ENCODE assay signal across 8 mouse cellular contexts in genomic region chr5:139282191-139282590, GRCm38 (mm10). TPM values are rescaled to one million over a fixed set of nuclear protein-coding genes. Genes with fewer than 3 reads are reported as not detected.
DNase-seq lines count a peak whose midpoint lies in the region; ATAC-seq and TF ChIP-seq lines count a peak whose summit lies in the region.

No protein-coding gene starts in this region.

- peak; percentile 77 for DNase-seq in c-Kit-positive CD71-negative TER-119-negative erythroid progenitor cells, embryonic 14.5 days (ENCODE audit: low read depth)
- DNase-seq in forebrain, embryonic 10.5 days (ENCODE audit: extremely low spot score, low spot score): peak; percentile 82
- peak; percentile 77 for DNase-seq in heart, postnatal 0 days (ENCODE audit: low spot score)
- peak; percentile 87 to 91 for DNase-seq in kidney, postnatal 25 days
- DNase-seq in liver, postnatal 0 days: peak; percentile 89

- H3K4me3 ChIP-seq in E14TG2a.4 (replicated peaks; ENCODE audit: low read length): no peak overlapping the region
- H3K4me3 ChIP-seq in forebrain, embryonic 10.5 days: no peak overlapping the region
- no peak overlapping the region for H3K4me3 ChIP-seq in heart, postnatal 0 days (ENCODE audit: low read depth, low read length)
- H3K4me3 ChIP-seq in liver, postnatal 0 days (ENCODE audit: low read depth, low read length): no peak overlapping the region
- H3K4me3 ChIP-seq in neural tube, embryonic 15.5 days (replicated peaks): no peak overlapping the region
- no peak overlapping the region for H3K4me3 ChIP-seq in testis, adult 2 months (ENCODE audit: control insufficient read depth, low read depth, low read length)

- H3K9me3 ChIP-seq in E14TG2a.4 (ENCODE audit: low read length): peaks cover 2% of the 10 kb centered on the region; the same call in 1 of the 2 replicates
- no peaks in the 10 kb centered on the region for H3K9me3 ChIP-seq in forebrain, embryonic 10.5 days
- no peaks in the 10 kb centered on the region for H3K9me3 ChIP-seq in heart, postnatal 0 days (replicated peaks; ENCODE audit: control insufficient read depth, low read length)
- no peaks in the 10 kb centered on the region for H3K9me3 ChIP-seq in liver, postnatal 0 days (ENCODE audit: low read length)
- no peaks in the 10 kb centered on the region for H3K9me3 ChIP-seq in neural tube, embryonic 15.5 days (replicated peaks)

- TF ChIP-seq CTCF in E14TG2a.4 (conservative IDR thresholded peaks at IDR 0.05; ENCODE audit: low read length): peak; percentile 76
- peak; percentile 99 for TF ChIP-seq CTCF in heart, postnatal 0 days (IDR thresholded peaks at IDR 0.05; ENCODE audit: low read depth)
- peak; percentile 99 for TF ChIP-seq CTCF in liver, postnatal 0 days (IDR thresholded peaks at IDR 0.05; ENCODE audit: low read depth)
- peak; percentile 92; the same call in 1 of the 2 replicates for TF ChIP-seq CTCF in testis, adult 2 months (IDR thresholded peaks at IDR 0.05; ENCODE audit: control insufficient read depth, insufficient read depth, insufficient replicate concordance, low read depth, low read length)

- H3K36me3 ChIP-seq in E14TG2a.4 (ENCODE audit: insufficient read depth, low read length): peaks cover 70% of the 10 kb centered on the region
- H3K36me3 ChIP-seq in forebrain, embryonic 10.5 days (replicated peaks): no peaks in the 10 kb centered on the region
- H3K36me3 ChIP-seq in heart, postnatal 0 days (replicated peaks; ENCODE audit: control insufficient read depth, insufficient read depth, low read length): no peaks in the 10 kb centered on the region
- H3K36me3 ChIP-seq in liver, postnatal 0 days (replicated peaks; ENCODE audit: insufficient read depth, low read length): no peaks in the 10 kb centered on the region; the same call in 1 of the 2 replicates
- peaks cover 11% of the 10 kb centered on the region; the same call in 1 of the 2 replicates for H3K36me3 ChIP-seq in neural tube, embryonic 15.5 days
- H3K36me3 ChIP-seq in testis, adult 2 months (ENCODE audit: control insufficient read depth, insufficient read depth, low read length): no peaks in the 10 kb centered on the region

- no peak overlapping the region for H3K27ac ChIP-seq in forebrain, embryonic 10.5 days
- peak overlapping the region; percentile 34; the same call in 1 of the 2 replicates for H3K27ac ChIP-seq in heart, postnatal 0 days (ENCODE audit: low read depth)
- H3K27ac ChIP-seq in liver, postnatal 0 days (ENCODE audit: low read depth): no peak overlapping the region
- H3K27ac ChIP-seq in neural tube, embryonic 15.5 days (replicated peaks): peak overlapping the region; percentile 51
- H3K27ac ChIP-seq in testis, adult 2 months (ENCODE audit: control insufficient read depth, insufficient read depth, low read depth, low read length): no peak overlapping the region

- H3K4me1 ChIP-seq in E14TG2a.4 (replicated peaks; ENCODE audit: low read depth, low read length): peaks cover 82% of the 10 kb centered on the region
- H3K4me1 ChIP-seq in forebrain, embryonic 10.5 days: peaks cover 26% of the 10 kb centered on the region
- H3K4me1 ChIP-seq in heart, postnatal 0 days (ENCODE audit: control insufficient read depth, insufficient read depth): no peaks in the 10 kb centered on the region
- peaks cover 28% of the 10 kb centered on the region for H3K4me1 ChIP-seq in liver, postnatal 0 days (ENCODE audit: insufficient read depth)
- H3K4me1 ChIP-seq in neural tube, embryonic 15.5 days: peaks cover 11% of the 10 kb centered on the region
- H3K4me1 ChIP-seq in testis, adult 2 months (ENCODE audit: control insufficient read depth, insufficient read depth, low read length): peaks cover 2% of the 10 kb centered on the region; the same call in 1 of the 2 replicates

- 6% methylated on average over 15 of the region's 15 CpGs for WGBS in forebrain, embryonic 10.5 days
- WGBS in heart, postnatal 0 days: 5% methylated on average over 15 of the region's 15 CpGs
- 4% methylated on average over 15 of the region's 15 CpGs for whole genome bisulfite sequencing in liver, postnatal 0 days (ENCODE audit: insufficient replicate concordance)
- 4% methylated on average over 15 of the region's 15 CpGs for WGBS in neural tube, embryonic 15.5 days

- H3K4me2 ChIP-seq in heart, postnatal 0 days (ENCODE audit: low read depth, low read length): no peak overlapping the region
- no peak overlapping the region for H3K4me2 ChIP-seq in liver, postnatal 0 days (ENCODE audit: low read depth, low read length)
- peak overlapping the region; percentile 11; the same call in 1 of the 2 replicates for H3K4me2 ChIP-seq in neural tube, embryonic 15.5 days

- ATAC-seq in heart, postnatal 0 days (ENCODE audit: insufficient read depth, low read depth): peak; percentile 69
- peak; percentile 56 for ATAC-seq in liver, postnatal 0 days
- ATAC-seq in neural tube, embryonic 15.5 days (ENCODE audit: low FRiP score): peak; percentile 65; the same call in 1 of the 2 replicates

- no peak overlapping the region for H3K9ac ChIP-seq in heart, postnatal 0 days (replicated peaks; ENCODE audit: low read depth, low read length)
- no peak overlapping the region for H3K9ac ChIP-seq in liver, postnatal 0 days (replicated peaks)
- no peak overlapping the region for H3K9ac ChIP-seq in neural tube, embryonic 15.5 days (replicated peaks)

- no peak for TF ChIP-seq EP300 in heart, postnatal 0 days (IDR thresholded peaks at IDR 0.05; ENCODE audit: low read depth)
- no peak for TF ChIP-seq EP300 in liver, postnatal 0 days (IDR thresholded peaks at IDR 0.05; ENCODE audit: low read depth)

- no peaks in the 10 kb centered on the region for H3K27me3 ChIP-seq in E14TG2a.4 (ENCODE audit: insufficient read depth, low read length)
- no peaks in the 10 kb centered on the region for H3K27me3 ChIP-seq in forebrain, embryonic 10.5 days (ENCODE audit: poor library complexity, severe bottlenecking)
- H3K27me3 ChIP-seq in heart, postnatal 0 days (ENCODE audit: control insufficient read depth, insufficient read depth, low read length): no peaks in the 10 kb centered on the region
- H3K27me3 ChIP-seq in liver, postnatal 0 days (ENCODE audit: insufficient read depth, low read length): no peaks in the 10 kb centered on the region
- no peaks in the 10 kb centered on the region for H3K27me3 ChIP-seq in neural tube, embryonic 15.5 days (replicated peaks)
- no peaks in the 10 kb centered on the region for H3K27me3 ChIP-seq in testis, adult 2 months (ENCODE audit: control insufficient read depth, insufficient read depth, low read length)

- TF ChIP-seq POLR2A in testis, adult 2 months (IDR thresholded peaks at IDR 0.05; ENCODE audit: control insufficient read depth, low read depth, low read length): no peak

RNA-seq across cellular contexts. Expression of gene Get4, which starts 30.1 kb away (rescaled TPM):
- 187 and 188 TPM in 2 replicates for polyA plus RNA-seq in forebrain, embryonic 10.5 days (2016; fragmentation: Nextera tagmentation; extraction: Ambion mirVana)
- total RNA-seq in heart, postnatal 0 days (2014; rRNA removed; ENCODE audit: low replicate concordance): 56.8 and 61.6 TPM in 2 replicates
- polyA plus RNA-seq in heart, postnatal 0 days (2015; fragmentation: Nextera tagmentation; extraction: Ambion mirVana): 153 TPM in 2 replicates
- 92.7 and 97.5 TPM in 2 replicates for polyA plus RNA-seq in liver, postnatal 0 days (2015; fragmentation: Nextera tagmentation; extraction: Ambion mirVana)
- 119 and 126 TPM in 2 replicates for polyA plus RNA-seq in neural tube, embryonic 15.5 days (2015; fragmentation: Nextera tagmentation; extraction: Ambion mirVana)
- polyA plus RNA-seq in testis, adult 2 months (2012; rRNA removed): 117 and 150 TPM in 2 replicates

RNA-seq across cellular contexts. Expression of gene Adap1, which starts 43.2 kb away (rescaled TPM):
- polyA plus RNA-seq in forebrain, embryonic 10.5 days (2016; fragmentation: Nextera tagmentation; extraction: Ambion mirVana): 0.27 and 0.49 TPM in 2 replicates
- 0.53 and 1.5 TPM in 2 replicates for total RNA-seq in heart, postnatal 0 days (2014; rRNA removed; ENCODE audit: low replicate concordance)
- 0.84 and 1.00 TPM in 2 replicates for polyA plus RNA-seq in heart, postnatal 0 days (2015; fragmentation: Nextera tagmentation; extraction: Ambion mirVana)
- 3.7 and 4.3 TPM in 2 replicates for polyA plus RNA-seq in liver, postnatal 0 days (2015; fragmentation: Nextera tagmentation; extraction: Ambion mirVana)
- polyA plus RNA-seq in neural tube, embryonic 15.5 days (2015; fragmentation: Nextera tagmentation; extraction: Ambion mirVana): 86.2 and 132 TPM in 2 replicates
- polyA plus RNA-seq in testis, adult 2 months (2012; rRNA removed): 7.8 and 8.7 TPM in 2 replicates

Comparison
In these comparisons a context has a peak if more than half of its experiments do, and no peak if none do; other contexts are left out.
1. H3K27ac ChIP-seq: peak in heart, postnatal 0 days (single experiment) and neural tube, embryonic 15.5 days (single experiment); none in forebrain, embryonic 10.5 days (single experiment), liver, postnatal 0 days (single experiment) and testis, adult 2 months (single experiment).
2. Peak in every context shown above with its lines, with median percentiles within 50 percentile points of each other: CTCF ChIP-seq, DNase-seq and ATAC-seq.